Mouse (Mus musculus): ENCODE data around the gene Cd63.

DNA sequence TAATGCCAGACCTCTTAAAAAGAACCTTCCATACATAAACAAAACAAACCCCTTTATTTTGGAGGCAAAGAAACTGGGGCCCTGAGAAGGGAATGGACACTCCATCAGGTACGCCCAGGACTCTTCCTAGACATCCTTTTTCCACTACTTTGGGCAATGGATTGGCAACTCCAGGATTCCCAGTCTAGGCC is 21.9 kb downstream of the Cd63 start, which contains the start of gene Rdh5:
- TF ChIP-seq CTCF (IDR thresholded peaks at IDR 0.05; ENCODE audit: control insufficient read depth, insufficient read depth, low read length) (no peak), POLR2A (IDR thresholded peaks at IDR 0.05; ENCODE audit: borderline replicate concordance, control insufficient read depth, low read depth, low read length) (no peak)

Measured in bone marrow, adult 2 months (tissue).